Mouse (Mus musculus): ENCODE data around the gene Mcpt2.

DNA sequence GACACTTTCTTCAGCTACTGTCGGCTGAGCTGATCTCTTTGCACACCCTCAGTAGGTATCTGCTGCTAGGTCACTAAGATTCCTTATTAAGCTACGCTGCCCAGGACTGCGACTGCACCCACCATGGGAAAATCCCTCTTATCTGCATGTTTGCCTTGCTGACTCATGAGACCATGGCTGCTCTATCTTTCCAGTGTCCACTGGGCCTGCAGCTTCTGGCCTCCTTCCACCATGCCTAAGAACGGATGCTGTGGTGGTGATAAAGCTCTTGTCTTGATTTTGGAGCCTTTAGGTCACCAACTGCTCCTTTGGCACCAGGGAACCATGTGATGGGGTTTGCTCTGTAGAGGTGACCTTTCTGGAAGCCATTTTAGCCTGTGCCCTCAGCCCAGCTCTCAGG lies 15.9 kb downstream of the Mcpt2 start:
- TF ChIP-seq CTCF (IDR thresholded peaks at IDR 0.05; ENCODE audit: low read depth) = no peak
- TF ChIP-seq EP300 (IDR thresholded peaks at IDR 0.05; ENCODE audit: low read depth) = no peak
